Mouse (Mus musculus): ENCODE measurements around the gene Dhcr24. TPM values are rescaled to one million over a fixed set of nuclear protein-coding genes. Genes with fewer than 3 reads are reported as not detected.

The Dhcr24 gene
- total RNA-seq, 2 experiments from 2014 or later: 54.2 to 88.2 TPM

GRCm38 (mm10) chr4:106606639-106607554 lies 46.1 kb downstream of the Dhcr24 start:
- DNase-seq: no peak

GRCm38 (mm10) chr4:106607905-106608304 lies 47.1 kb downstream of the Dhcr24 start:
- DNase-seq: no peak

GRCm38 (mm10) chr4:106613105-106613504 lies 52.3 kb downstream of the Dhcr24 start:
- no peak for DNase-seq

GRCm38 (mm10) chr4:106613560-106613959 lies 52.7 kb downstream of the Dhcr24 start:
- peak; percentile 47 for DNase-seq

GRCm38 (mm10) chr4:106614180-106614797 lies 53.5 kb downstream of the Dhcr24 start:
- peak; percentile 81 for DNase-seq

GRCm38 (mm10) chr4:106614881-106615280 lies 54.0 kb downstream of the Dhcr24 start:
- DNase-seq: no peak

GRCm38 (mm10) chr4:106615637-106616036 lies 54.8 kb downstream of the Dhcr24 start:
- no peak for DNase-seq

- peak; percentile 22 for DNase-seq
These were observed 56.2 kb downstream of the Dhcr24 start, which contains the start of gene Lexm for GRCm38 (mm10) chr4:106617056-106617455. Gene Lexm (minus strand): TSS chr4:106617241.

- no peak for DNase-seq
These were observed 58.1 kb downstream of the Dhcr24 start for GRCm38 (mm10) chr4:106618898-106619297.

- DNase-seq: no peak
These were observed 60.6 kb downstream of the Dhcr24 start for GRCm38 (mm10) chr4:106621428-106621827.

GRCm38 (mm10) chr4:106622030-106622493 lies 61.2 kb downstream of the Dhcr24 start, which contains the start of gene Ttc22:
Gene Ttc22 (plus strand): TSS chr4:106622432.
- peak; percentile 52 for DNase-seq

GRCm38 (mm10) chr4:106622712-106623111 lies 61.9 kb downstream of the Dhcr24 start:
- no peak for DNase-seq

GRCm38 (mm10) chr4:106624271-106624670 lies 63.4 kb downstream of the Dhcr24 start:
- no peak for DNase-seq

- DNase-seq: peak; percentile 37
These were observed 67.0 kb downstream of the Dhcr24 start for GRCm38 (mm10) chr4:106627809-106628208.

- DNase-seq: no peak
These were observed 68.0 kb downstream of the Dhcr24 start for GRCm38 (mm10) chr4:106628650-106629360.

- DNase-seq: no peak
These were observed 68.5 kb downstream of the Dhcr24 start for GRCm38 (mm10) chr4:106629374-106629773.

GRCm38 (mm10) chr4:106630333-106631220 lies 69.7 kb downstream of the Dhcr24 start:
- DNase-seq: peak; percentile 63

GRCm38 (mm10) chr4:106632313-106632712 lies 71.5 kb downstream of the Dhcr24 start:
- DNase-seq: no peak

GRCm38 (mm10) chr4:106633281-106634085 lies 72.6 kb downstream of the Dhcr24 start:
- peak; percentile 18 for DNase-seq

GRCm38 (mm10) chr4:106634086-106634479 lies 73.2 kb downstream of the Dhcr24 start:
- DNase-seq: no peak
